Mouse (Mus musculus) stomach, postnatal 0 days (tissue): ENCODE results near the gene Epb41l2. TPM values are rescaled to one million over a fixed set of nuclear protein-coding genes. Genes with fewer than 3 reads are reported as not detected.

Source experiments
- ATAC-seq: fragments of 200-750 bp; cut with Nextera tagmentation; 2 replicates; pipeline ENCODE4 v1.8.0; 2017; ENCODE audit not compliant: low FRiP score, low TSS enrichment
- DNase-seq: peaks from one replicate; pipeline ENCODE4 v3.0.0-alpha.2; 2016; ENCODE audit warnings: low spot score
- H3K27ac ChIP-seq: fragments of 300-500 bp; sonication (generic); replicated peaks from 2 replicates; pipeline ENCODE4 v1.5.1; 2014; ENCODE audit warnings: mild to moderate bottlenecking, control low read depth
- H3K27me3 ChIP-seq: fragments of 300-500 bp; sonication (generic); 2 replicates; pipeline ENCODE4 v1.6.1; 2014; ENCODE audit warnings: low read length; ENCODE audit not compliant: control insufficient read depth, insufficient read depth
- H3K36me3 ChIP-seq: fragments of 300-500 bp; sonication (generic); 2 replicates; pipeline ENCODE4 v1.6.1; 2014; ENCODE audit warnings: low read length, mixed read lengths; ENCODE audit not compliant: control insufficient read depth, insufficient read depth
- H3K4me1 ChIP-seq: fragments of 300-500 bp; sonication (generic); replicated peaks from 2 replicates; pipeline ENCODE4 v1.6.1; 2014; ENCODE audit warnings: antibody characterized with exemption; ENCODE audit not compliant: control insufficient read depth, insufficient read depth
- H3K4me2 ChIP-seq: fragments of 300-500 bp; sonication (generic); replicated peaks from 2 replicates; pipeline ENCODE4 v1.6.1; 2014; ENCODE audit warnings: low read depth, mild to moderate bottlenecking, control low read depth, moderate library complexity
- H3K4me3 ChIP-seq: fragments of 300-500 bp; sonication (generic); 2 replicates; pipeline ENCODE4 v1.5.1; 2014; ENCODE audit warnings: low read depth, low read length, control low read depth
- H3K9ac ChIP-seq: fragments of 300-500 bp; sonication (generic); 2 replicates; pipeline ENCODE4 v1.6.1; 2014; ENCODE audit warnings: mild to moderate bottlenecking, low read length, control low read depth, mixed read lengths
- H3K9me3 ChIP-seq: fragments of 300-500 bp; sonication (generic); 2 replicates; pipeline ENCODE4 v1.6.1; 2016; ENCODE audit warnings: low read length; ENCODE audit not compliant: control insufficient read depth
- CTCF ChIP-seq: IDR thresholded peaks from 2 replicates; pipeline ENCODE4 v1.5.1; 2016; ENCODE audit warnings: antibody characterized with exemption, low read depth, mild to moderate bottlenecking, moderate library complexity
- EP300 ChIP-seq: optimal IDR thresholded peaks from 2 replicates; pipeline ENCODE3; 2016; ENCODE audit warnings: antibody characterized with exemption
- WGBS: fragments of 180-500 bp; shearing (Covaris S2); extraction: QIAGEN DNeasy Blood & Tissue Kit; methylation state at CpG from one replicate; pipeline ENCODE4 v1.1.7; 2014; 5-methylcytosine and 5-hydroxymethylcytosine counted together
- polyA plus RNA-seq: library from polyadenylated mRNA; unstranded; fragments of >200 nt; fragmentation: Nextera tagmentation; extraction: Ambion mirVana; gene quantifications from 2 replicates; pipeline ENCODE4 v1.2.1, GENCODE M21; 2015

The Epb41l2 gene
- polyA plus RNA-seq, 1 experiment from 2014 or later, result 18.2 TPM

DNA sequence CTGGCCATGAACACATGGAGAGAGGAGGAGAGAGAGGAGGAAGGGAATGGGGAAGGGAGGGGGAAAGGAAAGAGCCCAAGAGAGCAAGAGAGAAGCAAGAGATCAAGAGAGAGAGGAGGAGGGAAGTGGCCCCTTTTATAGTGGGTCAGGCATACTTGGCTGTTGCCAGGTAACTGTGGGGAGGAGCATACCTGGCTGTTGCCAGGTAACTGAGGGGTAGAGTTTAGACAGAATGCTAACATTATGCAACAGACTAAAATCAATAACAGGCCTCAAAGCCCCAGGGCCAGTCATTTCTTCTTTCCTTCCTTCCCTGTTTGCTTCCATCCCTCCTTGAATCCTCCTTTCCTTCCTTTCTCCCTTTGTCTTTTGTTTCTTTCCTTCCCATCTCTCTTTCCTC is 41.9 kb upstream of the Epb41l2 start:
- no peaks in the 10 kb centered on the region for H3K36me3 ChIP-seq
- no peak overlapping the region for H3K27ac ChIP-seq
- H3K9ac ChIP-seq, result no peak overlapping the region
- DNase-seq (no peak), ATAC-seq (no peak)
- H3K27me3 ChIP-seq, result no peaks in the 10 kb centered on the region
- no peak overlapping the region for H3K4me3 ChIP-seq
- H3K4me1 ChIP-seq, result no peaks in the 10 kb centered on the region
- no peak overlapping the region for H3K4me2 ChIP-seq
- no peaks in the 10 kb centered on the region for H3K9me3 ChIP-seq
- TF ChIP-seq CTCF, result no peak
- no peak for TF ChIP-seq EP300

DNA sequence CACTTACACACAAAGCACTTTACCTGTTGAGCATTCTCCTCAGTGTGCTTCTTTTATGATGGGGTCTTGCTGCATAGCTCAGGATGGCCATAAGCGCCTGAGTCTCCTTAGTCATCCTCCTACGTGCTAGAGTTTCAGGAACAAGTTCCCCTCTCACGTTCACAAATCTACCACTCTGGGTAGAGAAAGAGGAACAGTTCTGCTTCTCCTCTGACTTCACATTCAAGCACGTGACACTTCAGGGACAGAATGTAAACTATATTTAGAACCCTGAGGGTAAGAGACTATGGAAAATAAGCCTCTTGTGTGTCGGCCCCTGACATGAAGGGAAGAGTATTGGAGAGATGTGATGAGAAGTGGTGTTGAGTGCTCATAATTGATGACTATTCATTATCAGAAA is 41.2 kb upstream of the Epb41l2 start:
- Histone ChIP-seq H3K27ac (no peak overlapping the region), H3K4me2 (no peak overlapping the region), H3K4me1 (no peaks in the 10 kb centered on the region), H3K27me3 (no peaks in the 10 kb centered on the region), H3K4me3 (no peak overlapping the region), H3K9me3 (no peaks in the 10 kb centered on the region), H3K9ac (no peak overlapping the region), H3K36me3 (no peaks in the 10 kb centered on the region)
- DNase-seq (no peak), ATAC-seq (no peak)
- WGBS, result 67% methylated on average over 5 of the region's 5 CpGs
- no peak for TF ChIP-seq CTCF
- no peak for TF ChIP-seq EP300

DNA sequence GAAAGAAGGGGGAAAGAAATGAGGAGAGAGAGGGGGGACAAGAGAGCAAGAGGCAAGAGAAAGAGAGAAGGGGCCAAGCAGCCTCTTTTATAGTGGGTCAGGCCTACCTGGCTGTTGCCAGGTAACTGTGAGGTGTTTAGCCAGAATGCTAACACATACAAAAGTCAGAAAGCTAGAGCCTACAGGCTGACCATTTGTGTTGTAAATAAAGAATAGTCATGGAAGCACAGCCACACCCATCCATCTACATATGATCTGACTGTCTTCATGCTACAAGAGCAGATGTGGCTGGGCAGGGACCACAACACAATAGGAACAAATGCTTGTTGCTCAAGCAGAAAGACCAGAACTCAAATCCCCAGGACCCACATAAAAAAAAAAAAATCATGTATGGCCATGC is 40.1 kb upstream of the Epb41l2 start:
- TF ChIP-seq EP300, result no peak
- no peak for TF ChIP-seq CTCF
- no peak overlapping the region for H3K4me3 ChIP-seq
- no peak overlapping the region for H3K4me2 ChIP-seq
- DNase-seq, result no peak
- no peaks in the 10 kb centered on the region for H3K36me3 ChIP-seq
- H3K9me3 ChIP-seq, result no peaks in the 10 kb centered on the region
- H3K27ac ChIP-seq, result no peak overlapping the region
- ATAC-seq, result no peak
- no peaks in the 10 kb centered on the region for H3K4me1 ChIP-seq
- no peak overlapping the region for H3K9ac ChIP-seq
- H3K27me3 ChIP-seq, result no peaks in the 10 kb centered on the region

DNA sequence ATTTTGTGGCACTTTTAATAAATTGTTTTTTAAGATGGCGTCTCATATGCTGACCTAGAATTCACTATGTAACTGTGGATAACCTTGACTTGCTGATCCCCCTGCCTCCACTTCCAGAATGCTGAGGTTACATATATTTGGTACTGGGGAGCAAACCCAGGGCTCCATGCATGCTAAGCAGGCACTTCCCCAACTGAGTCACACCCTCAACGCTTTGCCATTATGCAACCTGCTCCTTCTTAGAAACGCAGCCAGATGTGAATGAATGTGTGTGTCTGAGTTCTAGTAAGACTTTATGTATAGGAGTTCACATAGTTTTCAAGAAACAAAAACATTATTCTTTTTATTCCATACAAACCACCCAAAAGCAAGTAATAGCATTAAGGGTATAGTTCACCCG is 38.4 kb upstream of the Epb41l2 start:
- no peaks in the 10 kb centered on the region for H3K9me3 ChIP-seq
- no peak for ATAC-seq
- no peak overlapping the region for H3K9ac ChIP-seq
- TF ChIP-seq EP300 (no peak), CTCF (no peak)
- 79% methylated on average over 4 of the region's 4 CpGs for WGBS
- no peaks in the 10 kb centered on the region for H3K36me3 ChIP-seq
- DNase-seq, result no peak
- no peaks in the 10 kb centered on the region for H3K27me3 ChIP-seq
- no peak overlapping the region for H3K4me3 ChIP-seq
- no peak overlapping the region for H3K27ac ChIP-seq
- H3K4me1 ChIP-seq, result no peaks in the 10 kb centered on the region
- no peak overlapping the region for H3K4me2 ChIP-seq

DNA sequence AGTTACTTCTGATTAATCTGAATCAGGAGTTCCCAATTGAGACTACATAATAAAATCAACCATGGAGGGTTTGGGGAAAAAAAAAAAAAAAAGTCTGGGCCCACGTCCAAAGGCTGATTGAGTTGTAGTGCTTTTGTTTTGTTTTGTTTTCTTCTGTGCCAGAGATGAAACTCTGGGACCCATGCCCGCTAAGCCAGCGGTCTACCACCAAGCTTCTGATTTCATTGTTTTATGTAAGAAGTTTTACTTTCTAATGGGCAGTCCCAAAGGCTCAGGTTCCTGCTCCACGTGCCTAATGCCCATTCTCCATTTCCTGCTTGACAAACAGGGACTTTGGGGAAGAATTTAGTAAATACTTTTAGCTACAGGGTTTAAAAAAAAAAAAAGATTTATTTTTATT is 33.9 kb upstream of the Epb41l2 start:
- Histone ChIP-seq H3K4me3 (no peak overlapping the region), H3K9ac (no peak overlapping the region), H3K27me3 (no peaks in the 10 kb centered on the region), H3K27ac (no peak overlapping the region), H3K4me1 (no peaks in the 10 kb centered on the region), H3K4me2 (no peak overlapping the region), H3K36me3 (no peaks in the 10 kb centered on the region), H3K9me3 (no peaks in the 10 kb centered on the region)
- DNase-seq (no peak), ATAC-seq (no peak)
- 55% methylated on average over 4 of the region's 4 CpGs for WGBS
- TF ChIP-seq CTCF (no peak), EP300 (no peak)

- Histone ChIP-seq H3K9me3 (no peaks in the 10 kb centered on the region), H3K4me2 (no peak overlapping the region), H3K27me3 (no peaks in the 10 kb centered on the region), H3K4me3 (no peak overlapping the region), H3K4me1 (no peaks in the 10 kb centered on the region), H3K36me3 (no peaks in the 10 kb centered on the region), H3K27ac (no peak overlapping the region), H3K9ac (no peak overlapping the region)
- no peak for DNase-seq
- TF ChIP-seq EP300 (no peak), CTCF (no peak)
- ATAC-seq, result no peak
- WGBS, result 79% methylated on average over 6 of the region's 6 CpGs
Observed at GRCm38 (mm10) chr10:25327511-25327910, 32.1 kb upstream of the Epb41l2 start.

- Histone ChIP-seq H3K4me1 (no peaks in the 10 kb centered on the region), H3K4me2 (no peak overlapping the region), H3K4me3 (no peak overlapping the region), H3K36me3 (no peaks in the 10 kb centered on the region), H3K9me3 (no peaks in the 10 kb centered on the region), H3K27me3 (no peaks in the 10 kb centered on the region), H3K9ac (no peak overlapping the region), H3K27ac (no peak overlapping the region)
- TF ChIP-seq EP300 (no peak), CTCF (no peak)
- WGBS, result 88% methylated on average over 7 of the region's 7 CpGs
- DNase-seq (no peak), ATAC-seq (no peak)
Observed at GRCm38 (mm10) chr10:25330094-25330493, 29.5 kb upstream of the Epb41l2 start.
